In genomic region chr15:100111891-100112290, GRCm38 (mm10) we compare ENCODE assay signal across 17 mouse cellular contexts.
DNase-seq lines count a peak whose midpoint lies in the region; ATAC-seq and TF ChIP-seq lines count a peak whose summit lies in the region.
"Had no signal": no experiment of that assay in that cellular context is flagged by ENCODE, and none has a peak within 500 bp of the region (broad histone marks: within the 10 kb centered on the region; RNA-seq: fewer than 3 reads in every experiment).

No protein-coding gene starts in this region.

- peak overlapping the region; percentile 43 for H3K27ac ChIP-seq in liver, embryonic 12.5 days
- peak overlapping the region; percentile 57 for H3K27ac ChIP-seq in kidney, adult 2 months (ENCODE audit: insufficient read depth, low read depth, low read length)
- peak overlapping the region; percentile 72 for H3K27ac ChIP-seq in stomach, embryonic 16.5 days (ENCODE audit: low read length)
- H3K27ac ChIP-seq: embryonic facial prominence, embryonic 15.5 days; forebrain, embryonic 13.5 days; heart, adult 2 months had no signal

- WGBS in liver, embryonic 12.5 days (ENCODE audit: insufficient replicate concordance): 54% methylated on average over 9 of the region's 9 CpGs
- 45% methylated on average over 9 of the region's 9 CpGs for WGBS in kidney, adult 2 months
- 46% methylated on average over 9 of the region's 9 CpGs for WGBS in stomach, embryonic 16.5 days

- H3K4me2 ChIP-seq in liver, embryonic 12.5 days: no peak overlapping the region
- H3K4me2 ChIP-seq in stomach, embryonic 16.5 days (ENCODE audit: low read depth, low read length): peak overlapping the region; percentile 5; the same call in 1 of the 2 replicates
- H3K4me2 ChIP-seq: embryonic facial prominence, embryonic 15.5 days; forebrain, embryonic 13.5 days had no signal

- H3K4me1 ChIP-seq in liver, embryonic 12.5 days: peaks cover 31% of the 10 kb centered on the region
- H3K4me1 ChIP-seq in kidney, adult 2 months (ENCODE audit: control insufficient read depth, insufficient read depth, low read length): peaks cover 14% of the 10 kb centered on the region
- peaks cover 27% of the 10 kb centered on the region for H3K4me1 ChIP-seq in stomach, embryonic 16.5 days (ENCODE audit: control insufficient read depth, insufficient read depth, low read length)

- H3K9ac ChIP-seq in liver, embryonic 12.5 days: no peak overlapping the region
- H3K9ac ChIP-seq in stomach, embryonic 16.5 days (ENCODE audit: low read length): no peak overlapping the region; the same call in 1 of the 2 replicates
- H3K9ac ChIP-seq: embryonic facial prominence, embryonic 15.5 days; forebrain, embryonic 13.5 days had no signal

- no peak for TF ChIP-seq CTCF in kidney, adult 2 months (conservative IDR thresholded peaks at IDR 0.05; ENCODE audit: insufficient read depth, insufficient read length, low read depth, low read length)

- no peak for DNase-seq in liver
- DNase-seq in kidney, adult 2 months: peak; percentile 52
- DNase-seq in kidney, postnatal 25 days: peak; percentile 27 to 81
- no peak for DNase-seq in right cerebral cortex, postnatal 36 days (ENCODE audit: low spot score in 2 of 2)
- DNase-seq in adrenal gland, postnatal 10 days: no peak
- DNase-seq: adrenal gland, adult 8-10 months; cerebellum, adult 2 months; heart, adult 2 months; lung, adult 2 months; right cerebral cortex, postnatal 4 days; thymus, postnatal 14 days had no signal

- ATAC-seq in liver, embryonic 12.5 days: 0 out of 2 replicates have a peak, but pooled peaks have one; percentile 15
- peak; percentile 37; the same call in 1 of the 2 replicates for ATAC-seq in stomach, embryonic 16.5 days (ENCODE audit: insufficient read depth, low FRiP score)
- ATAC-seq: CD4-positive, CD25-positive, alpha-beta regulatory T cell, adult 4 months; forebrain, embryonic 13.5 days; inflammation-experienced regulatory T-cells, adult 6 months had no signal

- no peaks in the 10 kb centered on the region for H3K36me3 ChIP-seq in liver, embryonic 12.5 days
- no peaks in the 10 kb centered on the region for H3K36me3 ChIP-seq in kidney, adult 2 months (ENCODE audit: control insufficient read depth, insufficient read depth, low read length)
- H3K36me3 ChIP-seq in stomach, embryonic 16.5 days (ENCODE audit: control insufficient read depth, insufficient read depth, low read length): no peaks in the 10 kb centered on the region
- H3K36me3 ChIP-seq: embryonic facial prominence, embryonic 15.5 days had no signal

- TF ChIP-seq POLR2A in kidney, adult 2 months (IDR thresholded peaks at IDR 0.05; ENCODE audit: low read depth, low read length): no peak

- H3K4me3 ChIP-seq in liver, embryonic 12.5 days: no peak overlapping the region
- no peak overlapping the region for H3K4me3 ChIP-seq in kidney, adult 2 months (ENCODE audit: insufficient read depth, low read depth, low read length)
- H3K4me3 ChIP-seq in stomach, embryonic 16.5 days (replicated peaks; ENCODE audit: low read length): no peak overlapping the region
- H3K4me3 ChIP-seq: embryonic facial prominence, embryonic 15.5 days; forebrain, embryonic 13.5 days; heart, adult 2 months had no signal

- H3K9me3 ChIP-seq in liver, embryonic 12.5 days (replicated peaks): no peaks in the 10 kb centered on the region
- no peaks in the 10 kb centered on the region for H3K9me3 ChIP-seq in stomach, embryonic 16.5 days (replicated peaks; ENCODE audit: control insufficient read depth, low read length)
- H3K9me3 ChIP-seq: embryonic facial prominence, embryonic 15.5 days; forebrain, embryonic 13.5 days had no signal

- no peaks in the 10 kb centered on the region for H3K27me3 ChIP-seq in liver, embryonic 12.5 days (replicated peaks)
- H3K27me3 ChIP-seq in kidney, adult 2 months (replicated peaks; ENCODE audit: control insufficient read depth, insufficient read depth, low read length): no peaks in the 10 kb centered on the region
- no peaks in the 10 kb centered on the region for H3K27me3 ChIP-seq in stomach, embryonic 16.5 days (ENCODE audit: control insufficient read depth, insufficient read depth, low read length)
- H3K27me3 ChIP-seq: embryonic facial prominence, embryonic 15.5 days; forebrain, embryonic 13.5 days had no signal

Comparison
In these comparisons a context has a peak if more than half of its experiments do, and no peak if none do; other contexts are left out.
1. DNase-seq: peak in kidney, adult 2 months (single experiment) and kidney, postnatal 25 days (2 of 2); none in liver (single experiment), right cerebral cortex, postnatal 36 days (0 of 2) and adrenal gland, postnatal 10 days (single experiment).
2. Peak in every context shown above with its lines, with median percentiles within 50 percentile points of each other: H3K27ac ChIP-seq.